Mouse (Mus musculus) spleen, adult 2 months (tissue): ENCODE measurements at regions not wholly inside any gene's neighbourhood (a gene's known extent, or its start where the extent isn't known, plus 50 kb on each side); places are given as distances from the start of the nearest gene placed in this dataset.

ENCODE experiments used
- CTCF ChIP-seq: fragments of 200-500 bp; IDR thresholded peaks from 2 replicates; pipeline ENCODE4 v1.5.1; 2011; ENCODE audit warnings: mild to moderate bottlenecking, inconsistent platforms; ENCODE audit not compliant: insufficient read depth, insufficient read length, insufficient replicate concordance; ENCODE audit errors: extremely low read depth
- POLR2A ChIP-seq: fragments of 200-500 bp; IDR thresholded peaks from 2 replicates; pipeline ENCODE4 v1.6.1; 2011; ENCODE audit warnings: low read depth, low read length, inconsistent platforms

- TF ChIP-seq CTCF (no peak), POLR2A (no peak)
Measured at GRCm38 (mm10) chr16:93140535-93141110, 314.7 kb upstream of the Runx1 start.
